Mouse (Mus musculus) kidney, adult 9 months (tissue): ENCODE measurements at regions not wholly inside any gene's neighbourhood (a gene's known extent, or its start where the extent isn't known, plus 50 kb on each side); places are given as distances from the start of the nearest gene placed in this dataset.

ENCODE experiments used
- DNase-seq: peaks from one replicate; pipeline ENCODE4 v3.0.0; 2022

DNA sequence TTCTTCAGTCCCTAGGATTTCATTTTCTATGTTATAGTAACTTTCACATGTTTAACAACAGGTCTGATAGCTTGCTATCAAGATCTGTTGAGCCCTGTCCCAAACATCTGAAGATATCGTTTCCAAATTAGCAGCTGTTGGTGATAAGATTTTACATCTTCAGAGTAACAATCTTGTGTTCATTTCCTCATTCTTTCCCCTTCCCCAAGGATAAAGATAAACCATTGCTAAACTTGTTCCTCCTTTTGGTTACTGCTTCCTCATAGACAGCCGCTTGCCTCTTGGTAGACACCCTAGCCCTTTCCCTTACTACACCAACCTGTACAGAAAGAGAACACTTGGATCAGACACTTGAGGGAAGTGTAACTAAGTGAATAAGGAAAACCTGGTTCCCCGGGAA lies 58.6 kb downstream of the Kcnrg start:
- DNase-seq = no peak

GRCm38 (mm10) chr14:61673184-61673583 lies 65.9 kb downstream of the Kcnrg start:
- DNase-seq = peak; percentile 19

DNA sequence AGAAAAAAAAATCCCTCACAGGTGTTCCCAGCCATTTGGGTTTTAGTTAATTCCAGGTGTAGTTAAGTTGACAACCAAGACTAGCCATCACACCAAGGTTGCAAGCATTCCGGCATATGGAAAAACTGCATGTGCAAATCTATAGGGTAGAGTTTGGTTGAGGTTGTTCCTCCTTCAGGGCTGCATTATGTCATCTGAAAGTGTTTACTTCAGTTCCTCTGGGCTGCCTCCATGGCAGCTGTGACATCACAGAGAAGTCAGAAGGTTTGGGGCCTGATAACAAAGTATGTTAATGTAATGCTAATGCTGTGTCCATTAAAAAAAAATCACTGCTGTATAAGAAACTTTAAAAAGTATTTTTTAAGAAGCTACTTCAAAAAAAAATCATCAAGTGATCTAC lies 70.8 kb downstream of the Kcnrg start:
- no peak for DNase-seq

DNA sequence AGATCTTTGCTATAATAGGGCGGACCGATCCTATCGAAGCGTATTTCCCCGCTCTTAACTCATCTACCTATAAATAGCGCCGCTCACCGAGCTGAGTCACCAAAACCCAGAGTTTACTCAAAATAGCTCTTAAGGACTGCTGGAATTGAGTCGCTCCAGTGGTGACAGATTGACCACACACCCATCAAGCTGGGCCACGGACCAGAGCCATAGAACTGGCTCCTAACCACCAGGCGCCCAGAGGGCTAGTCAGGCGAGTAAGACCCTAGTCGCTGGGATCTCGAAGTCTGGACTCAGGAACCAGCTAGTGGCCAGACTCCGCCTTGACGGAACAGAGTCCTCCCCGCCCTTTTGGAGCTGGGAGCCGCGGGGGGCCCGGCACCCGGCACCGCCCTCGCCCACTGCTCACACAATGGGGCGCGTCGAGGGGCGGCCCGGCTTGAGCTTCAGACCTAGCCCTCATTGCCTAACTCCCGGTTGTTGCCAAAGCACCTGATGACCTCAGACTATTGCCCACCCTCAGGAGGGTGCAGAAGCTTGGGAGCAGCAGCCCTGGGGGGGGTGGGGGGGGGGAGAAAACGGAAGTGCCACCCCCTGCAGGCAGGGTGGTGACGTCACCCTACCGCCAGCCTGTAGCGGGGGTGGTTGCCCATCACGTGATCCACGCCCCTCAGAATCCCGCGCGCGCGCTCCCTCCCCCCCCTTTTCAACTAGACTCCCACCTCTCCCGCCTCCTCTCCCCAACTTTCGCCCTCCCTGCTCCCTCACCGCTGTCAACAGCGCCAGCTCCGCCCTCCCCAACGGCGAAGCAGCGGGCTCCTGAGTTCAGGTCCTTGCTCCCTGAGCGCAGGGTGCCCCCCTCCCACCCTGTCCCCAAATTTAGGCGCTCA lies 73.8 kb downstream of the Kcnrg start:
- DNase-seq = peak; percentile 92

DNA sequence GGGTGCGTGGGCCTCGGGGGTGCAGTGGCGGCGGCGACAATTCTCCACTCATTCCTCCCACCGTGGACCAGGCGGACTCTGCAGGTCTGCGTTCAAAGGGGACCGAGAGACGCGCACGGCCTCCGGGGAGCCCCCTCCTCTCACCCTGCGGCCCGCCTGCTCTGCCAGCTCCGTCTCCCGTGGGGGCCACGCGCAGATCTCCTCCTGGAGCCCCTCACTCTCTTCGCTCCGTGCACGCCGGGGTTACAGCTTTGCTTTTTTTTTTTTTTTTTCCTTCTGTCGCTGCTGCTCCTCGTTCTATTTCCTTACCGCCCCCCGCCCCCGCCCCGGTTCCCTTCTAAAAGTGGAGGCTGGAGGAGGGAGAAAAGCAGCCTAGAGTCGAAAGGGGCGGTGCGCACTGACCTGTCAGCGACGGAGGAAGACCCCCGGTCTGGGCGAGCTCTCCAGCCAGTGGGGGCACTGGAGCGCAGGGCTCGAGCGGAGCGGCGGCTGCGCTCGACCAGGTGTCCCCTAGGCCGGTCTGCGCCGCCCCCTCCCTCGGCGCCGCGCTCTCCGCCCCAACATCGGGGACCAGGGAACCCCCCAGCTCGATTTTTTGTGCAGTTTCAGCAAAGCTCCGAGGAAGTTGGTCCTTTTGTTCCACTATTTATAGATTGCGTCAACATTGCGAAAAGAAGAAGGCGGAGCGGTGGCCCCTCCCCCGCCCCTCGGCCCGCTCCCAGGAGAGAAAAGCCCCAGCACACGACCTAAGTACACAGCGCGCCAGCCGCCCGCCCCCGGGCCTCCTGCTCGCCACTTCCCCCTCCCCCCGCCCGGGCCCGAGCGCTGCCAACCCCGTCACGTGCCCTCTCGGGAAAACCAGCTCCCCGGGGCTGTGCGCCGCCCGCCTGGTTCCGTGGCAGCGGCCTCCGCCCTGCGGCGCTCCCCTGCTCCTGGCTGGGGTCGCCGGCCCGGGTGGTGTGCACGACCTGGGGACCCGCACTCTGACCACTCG lies 74.7 kb downstream of the Kcnrg start:
- peak; percentile 91 for DNase-seq

DNA sequence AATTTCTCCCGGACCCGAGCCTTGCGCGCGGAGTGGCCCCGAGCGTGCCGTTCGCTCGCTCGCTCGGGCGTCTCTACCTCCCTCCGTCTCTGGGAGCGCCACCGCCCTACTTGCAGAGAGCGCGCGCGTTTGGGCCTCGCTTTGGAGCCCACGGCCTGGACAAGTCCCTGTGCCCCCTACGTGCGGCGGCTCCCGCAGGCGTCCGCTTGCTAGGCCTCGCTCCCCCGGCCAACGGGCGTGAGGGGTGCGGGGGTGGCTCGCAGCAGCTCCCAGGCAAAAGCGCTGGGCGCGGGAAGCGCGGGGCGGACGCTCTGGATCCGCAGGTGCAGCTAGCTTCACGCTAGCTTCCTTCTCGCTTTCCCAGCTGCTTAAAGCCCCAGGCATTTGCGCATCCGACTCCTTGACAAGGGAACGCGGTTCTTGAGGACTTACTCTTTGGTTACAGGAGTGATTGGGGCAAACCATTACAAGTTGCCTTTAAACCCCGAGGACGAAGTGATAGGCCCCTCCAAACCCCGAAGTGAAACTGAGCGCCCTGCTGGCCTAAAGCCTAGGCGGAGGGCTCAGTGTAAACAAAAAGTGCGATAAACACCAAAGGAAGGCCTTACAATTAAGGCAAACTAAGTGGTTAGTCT lies 75.6 kb downstream of the Kcnrg start:
- peak; percentile 71 for DNase-seq

- peak; percentile 10 for DNase-seq
Observed at GRCm38 (mm10) chr14:61683356-61683740, 76.1 kb downstream of the Kcnrg start.

DNA sequence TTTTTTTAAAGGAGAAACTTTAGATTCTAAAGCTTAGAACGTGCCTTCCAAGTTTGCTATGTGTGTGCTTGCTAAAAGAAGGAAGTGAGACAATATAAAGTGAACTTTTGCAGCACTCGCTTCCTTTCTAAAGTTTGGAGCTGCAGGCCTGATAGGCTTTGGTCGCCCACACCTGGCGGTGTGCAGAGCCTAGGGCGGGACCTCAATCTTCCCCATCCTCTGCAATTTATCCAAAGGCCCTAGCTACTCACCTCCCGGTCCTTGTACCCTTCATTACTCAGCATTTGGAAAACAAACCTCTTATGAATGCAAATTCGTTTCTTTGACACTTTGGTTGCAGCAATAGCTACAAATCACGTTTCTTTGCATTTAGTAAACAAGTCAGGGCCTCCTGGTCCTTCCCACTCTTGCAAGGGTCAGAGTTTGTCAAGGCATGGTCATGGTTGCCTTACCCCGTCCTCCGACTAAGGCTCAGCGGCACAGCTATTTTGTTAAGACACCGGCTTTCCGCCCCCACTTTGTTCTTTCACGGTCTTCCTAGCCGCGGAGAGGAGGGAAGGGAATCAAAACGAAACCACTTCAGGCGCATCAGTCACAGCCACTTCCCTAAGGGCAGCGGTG lies 76.6 kb downstream of the Kcnrg start:
- peak; percentile 16 for DNase-seq

DNA sequence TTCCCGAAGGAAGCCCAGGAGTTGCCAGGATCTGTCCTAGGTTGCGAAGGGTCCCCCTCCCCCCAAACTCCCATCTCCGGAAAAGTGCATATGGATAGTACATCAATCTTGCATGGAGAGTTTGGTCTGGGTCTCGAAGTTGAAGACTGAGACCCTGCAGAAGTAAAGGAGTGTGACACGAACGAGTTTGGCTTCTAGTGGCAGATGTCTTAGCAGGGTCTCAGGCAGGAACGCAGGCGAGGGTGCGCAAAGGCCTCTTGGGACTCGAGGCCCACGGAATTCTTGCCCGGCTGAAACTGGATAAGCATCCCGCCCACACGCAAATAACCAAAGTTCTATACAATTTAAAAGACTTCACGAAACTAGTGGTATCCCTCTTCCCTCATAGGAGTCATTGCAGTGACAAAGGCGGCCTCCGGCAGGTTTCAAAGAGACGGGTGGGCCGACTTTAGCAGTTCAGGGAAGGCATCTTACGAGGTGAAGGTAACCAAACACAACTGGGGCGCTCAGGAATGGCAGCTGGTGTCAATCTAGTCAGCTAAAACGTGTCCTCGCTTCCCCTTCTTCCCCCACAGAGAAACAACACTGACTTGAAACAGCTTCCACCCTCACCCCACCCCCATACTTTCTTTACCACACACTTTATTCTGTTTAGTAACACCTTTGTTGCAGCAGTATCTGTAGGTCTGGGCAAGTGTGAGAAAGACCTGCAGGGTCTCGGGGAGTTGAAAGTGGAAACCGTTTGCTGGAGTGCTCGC lies 77.4 kb downstream of the Kcnrg start:
- peak; percentile 9 for DNase-seq

- DNase-seq = no peak
Observed at GRCm38 (mm10) chr14:61685231-61685800, 78.1 kb downstream of the Kcnrg start.

GRCm38 (mm10) chr14:61686101-61686691 lies 78.9 kb downstream of the Kcnrg start:
- peak; percentile 23 for DNase-seq

- peak; percentile 40 for DNase-seq
Observed at GRCm38 (mm10) chr14:61686821-61687341, 79.6 kb downstream of the Kcnrg start.

DNA sequence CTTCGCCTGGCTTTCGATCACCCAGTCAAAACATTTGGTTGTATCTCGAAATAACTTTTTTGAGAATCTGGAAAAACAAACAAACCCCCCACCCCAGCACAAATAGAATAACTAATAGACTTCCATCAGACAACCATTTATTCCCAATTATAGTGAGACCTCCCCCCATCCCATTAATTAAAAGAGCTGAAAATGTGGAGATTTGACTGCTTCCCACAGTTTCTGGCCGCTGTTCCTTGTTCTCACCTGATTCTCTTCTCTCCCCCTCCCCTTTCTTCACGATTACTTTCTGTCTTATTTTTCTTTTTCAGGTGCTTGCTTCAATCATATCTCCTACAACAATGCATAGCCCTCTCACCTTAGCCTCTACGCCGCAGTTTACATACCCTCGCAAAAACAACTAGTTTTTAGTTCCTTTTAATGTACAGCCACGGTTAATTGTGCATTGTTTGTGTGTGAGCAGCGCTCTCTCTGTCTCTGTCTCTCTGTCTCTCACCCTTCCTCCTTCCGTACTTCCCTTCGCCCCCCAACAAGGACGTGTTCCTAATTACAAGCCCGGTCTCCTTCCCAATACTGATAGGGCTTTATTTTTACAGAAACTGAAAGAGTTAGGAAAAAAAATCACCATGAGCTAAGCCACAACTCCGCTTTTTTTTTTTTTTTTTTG lies 80.2 kb downstream of the Kcnrg start:
- DNase-seq = peak; percentile 27

- DNase-seq = no peak
Observed at GRCm38 (mm10) chr14:61688013-61688520, 80.8 kb downstream of the Kcnrg start.

DNA sequence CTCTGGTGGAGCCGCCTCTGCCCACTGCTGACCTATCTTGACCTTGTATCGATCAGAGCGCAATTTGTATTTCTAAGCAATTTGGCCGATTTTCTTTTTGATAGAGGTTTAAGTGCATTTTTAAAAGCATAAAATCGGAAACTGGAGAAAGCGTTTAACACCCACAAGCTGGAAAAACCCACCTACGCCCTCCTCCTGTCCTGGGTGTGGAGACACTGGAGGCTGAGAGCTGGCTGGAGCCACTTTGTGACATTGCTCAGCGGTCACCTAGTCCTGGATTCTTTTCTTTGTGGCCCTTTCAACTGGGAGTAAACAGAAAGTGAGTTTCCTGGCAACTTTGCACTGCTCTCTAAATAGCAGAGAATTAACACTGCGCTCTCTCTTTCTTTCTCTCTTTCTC lies 81.4 kb downstream of the Kcnrg start:
- DNase-seq = peak; percentile 13

DNA sequence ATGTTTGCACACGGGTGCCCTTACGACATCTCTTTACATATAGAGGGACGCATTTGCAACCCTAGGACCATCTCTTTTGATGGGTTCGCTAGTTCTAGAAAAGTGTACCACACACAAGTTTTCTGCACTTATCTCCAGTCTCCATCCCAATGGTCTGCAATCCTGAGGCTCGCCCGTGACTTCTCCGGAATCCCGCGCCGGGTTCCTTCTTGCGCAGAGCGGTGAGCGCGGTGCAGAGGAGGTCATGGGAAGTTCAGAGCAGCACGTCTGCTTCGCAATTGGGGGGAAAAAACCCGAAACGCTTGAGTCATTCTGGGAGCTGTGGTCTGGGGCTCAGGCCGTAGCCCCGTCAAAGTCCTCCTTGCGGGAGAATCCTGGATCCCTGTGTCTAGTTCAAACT lies 82.0 kb downstream of the Kcnrg start:
- no peak for DNase-seq

GRCm38 (mm10) chr14:61689776-61690175 lies 82.5 kb downstream of the Kcnrg start:
- no peak for DNase-seq

DNA sequence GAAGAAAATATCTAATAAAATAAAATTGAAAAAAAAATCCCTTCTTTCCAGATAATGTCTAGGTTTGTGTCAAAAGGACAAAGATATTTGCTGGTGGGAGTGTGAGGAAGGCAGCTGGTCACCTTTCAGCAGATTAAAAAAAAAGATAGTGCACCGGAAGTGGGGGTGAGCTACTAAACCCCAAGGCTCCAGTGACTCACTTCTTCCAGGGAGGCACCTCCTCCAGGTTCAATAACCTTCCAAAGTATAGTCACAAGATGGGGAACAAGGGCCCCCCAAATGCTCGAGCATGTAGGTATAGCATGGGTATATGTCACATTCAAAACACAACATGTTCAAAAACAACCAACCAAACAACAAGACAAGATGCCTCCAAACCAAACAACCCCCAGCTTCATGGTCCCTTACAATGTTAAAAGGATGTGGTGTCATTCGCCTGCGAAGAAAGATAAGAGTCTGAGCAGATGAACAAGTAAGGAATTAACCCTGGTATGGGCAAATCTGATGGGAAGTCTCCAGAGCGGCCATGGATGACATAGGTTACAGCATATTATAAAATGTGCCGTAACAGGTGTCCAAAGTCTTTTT lies 84.6 kb downstream of the Kcnrg start:
- no peak for DNase-seq

DNA sequence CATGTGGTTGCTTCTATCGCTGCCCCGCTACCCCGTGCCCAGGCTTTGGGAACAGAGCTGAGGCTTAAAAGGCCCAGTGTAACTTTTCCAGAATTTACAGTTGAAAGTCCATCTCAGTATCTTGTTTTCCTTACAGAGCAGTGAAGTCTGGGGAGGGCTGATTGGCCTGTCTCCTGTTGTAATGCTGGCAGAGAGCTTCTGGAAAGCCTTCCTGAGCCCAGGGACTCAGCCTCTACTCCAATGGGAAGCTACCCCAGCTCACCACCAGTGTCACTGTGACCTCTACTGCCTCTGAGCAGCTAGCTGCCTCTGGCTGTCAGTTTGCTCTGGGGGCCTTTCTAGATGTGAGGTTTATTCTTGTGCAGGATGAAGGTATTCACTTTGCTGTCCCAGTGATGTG lies 87.5 kb downstream of the Kcnrg start:
- DNase-seq = no peak
